Mouse (Mus musculus) CH12.LX (cell line): ENCODE data around the gene Ap4b1.

Experiments used
- CTCF ChIP-seq, 2 experiments: IDR thresholded peaks in 1 of 2; conservative IDR thresholded peaks in 1 of 2; 2 replicates each; pipeline ENCODE4 v1.5.1; 2011 to 2012; ENCODE audit warnings: low read depth in 2 of 2, low read length in 2 of 2, improper control_type of control experiment in 1 of 2, inconsistent platforms in 1 of 2, mild to moderate bottlenecking in 1 of 2, moderate library complexity in 1 of 2
- ELF1 ChIP-seq: IDR thresholded peaks from 2 replicates; pipeline ENCODE4 v1.6.1; 2014; ENCODE audit warnings: low read depth, mild to moderate bottlenecking, inconsistent platforms, low read length, improper control_type of control experiment
- EP300 ChIP-seq: IDR thresholded peaks from 2 replicates; pipeline ENCODE4 v1.6.1; 2011; ENCODE audit warnings: low read length, improper control_type of control experiment
- POLR2A ChIP-seq: IDR thresholded peaks from 2 replicates; pipeline ENCODE4 v1.6.1; 2011; ENCODE audit warnings: low read depth, mild to moderate bottlenecking, improper control_type of control experiment, low read length
- RCOR1 ChIP-seq: conservative IDR thresholded peaks from 2 replicates; pipeline ENCODE4 v1.6.1; 2012; ENCODE audit warnings: low read depth, mild to moderate bottlenecking, inconsistent platforms, low read length, improper control_type of control experiment
- TBP ChIP-seq: conservative IDR thresholded peaks from 2 replicates; pipeline ENCODE4 v1.6.1; 2011; ENCODE audit warnings: low read depth, low read length, improper control_type of control experiment
- TCF12 ChIP-seq: IDR thresholded peaks from 2 replicates; pipeline ENCODE4 v1.6.1; 2014; ENCODE audit warnings: low read depth, mild to moderate bottlenecking, inconsistent platforms, low read length, improper control_type of control experiment
- USF1 ChIP-seq: IDR thresholded peaks from 2 replicates; pipeline ENCODE4 v1.6.1; 2014; ENCODE audit warnings: low read depth, mild to moderate bottlenecking, inconsistent platforms, low read length, improper control_type of control experiment
- USF2 ChIP-seq: conservative IDR thresholded peaks from 2 replicates; pipeline ENCODE4 v1.6.1; 2011; ENCODE audit warnings: low read depth, low read length, improper control_type of control experiment
- ZKSCAN1 ChIP-seq: IDR thresholded peaks from 2 replicates; pipeline ENCODE4 v1.6.1; 2012; ENCODE audit warnings: low read depth, inconsistent platforms, low read length, improper control_type of control experiment, borderline replicate concordance

DNA sequence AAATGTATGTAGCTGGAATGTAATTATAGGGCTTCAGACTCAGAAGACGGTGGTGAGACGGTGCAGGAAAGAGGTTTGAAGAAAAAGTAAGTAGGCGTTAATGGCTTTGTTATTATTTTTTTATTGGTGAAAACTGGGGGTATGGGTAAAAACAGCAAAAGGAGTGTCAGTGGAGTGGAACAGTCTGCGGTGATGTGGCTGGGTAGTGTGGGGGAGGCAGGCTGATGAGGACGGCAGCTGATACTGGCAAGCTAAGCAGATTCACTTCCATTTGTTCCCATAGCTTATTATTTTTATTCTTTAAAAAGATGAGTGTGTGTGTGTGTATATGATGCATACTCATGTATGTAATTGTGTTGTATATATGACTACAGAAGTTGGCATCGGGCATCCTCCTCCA lies 42.2 kb downstream of the Ap4b1 start:
- TF ChIP-seq ELF1 (no peak), CTCF (conservative IDR thresholded peaks at IDR 0.05 in 1 of 2, IDR thresholded peaks at IDR 0.05 in 1 of 2; ENCODE audit: low read depth in 2 of 2, low read length in 2 of 2) (no peak), EP300 (no peak; the same call in 1 of the 2 replicates), RCOR1 (no peak), POLR2A (no peak), USF1 (no peak), TCF12 (no peak), ZKSCAN1 (no peak), TBP (no peak), USF2 (no peak)
